Mouse (Mus musculus): ENCODE data around the gene Steap1. TPM values are rescaled to one million over a fixed set of nuclear protein-coding genes. Genes with fewer than 3 reads are reported as not detected.

Gene Steap1
- total RNA-seq, 2 experiments from 2014 or later: not detected

DNA sequence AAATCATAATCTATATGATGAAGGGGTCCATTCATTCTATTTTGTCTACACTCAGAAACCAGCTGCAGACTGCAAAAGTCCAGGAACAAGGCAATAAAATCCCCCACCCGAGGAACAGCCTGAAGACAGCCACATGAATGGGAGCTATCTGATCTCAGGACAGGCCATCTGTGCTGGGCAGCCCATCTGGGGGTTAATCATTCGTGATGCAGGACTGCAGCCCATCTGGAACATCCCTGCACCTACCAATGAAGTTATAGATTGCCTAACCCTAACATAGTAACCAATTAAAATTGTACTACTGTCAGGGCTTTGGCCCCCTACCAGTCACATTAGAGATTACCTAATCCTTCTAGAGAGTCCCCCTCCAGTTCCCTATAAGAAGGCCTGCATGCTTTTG lies 44.1 kb downstream of the Steap1 start:
- intact Hi-C loops (cut with DNase I): no loop called here
- DNase-seq: no peak
- TF ChIP-seq CTCF (IDR thresholded peaks at IDR 0.05): no peak
- H3K4me3 ChIP-seq: no peak overlapping the region
- H3K27ac ChIP-seq: no peak overlapping the region

DNA sequence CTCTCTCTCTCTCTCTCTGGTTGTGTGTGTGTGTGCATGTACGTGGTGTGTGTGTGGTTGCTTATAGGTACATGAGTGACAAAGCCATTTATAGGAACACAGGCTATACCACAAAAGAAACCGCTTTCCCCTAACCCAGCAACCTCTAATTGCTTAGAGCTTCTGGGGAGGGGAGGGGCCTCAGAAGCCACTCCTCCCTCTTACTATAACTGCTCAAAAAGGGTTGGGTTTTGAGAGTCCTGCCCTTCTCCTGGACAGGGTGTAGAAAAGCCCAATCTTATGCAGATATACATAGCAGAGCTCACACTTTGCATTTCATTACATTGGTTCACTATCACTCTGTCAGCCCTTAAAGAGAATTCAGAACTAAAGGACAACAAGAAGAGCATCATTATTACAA lies 48.7 kb downstream of the Steap1 start:
- Histone ChIP-seq H3K4me3 (no peak overlapping the region), H3K27ac (no peak overlapping the region)
- no peak for DNase-seq
- TF ChIP-seq CTCF (IDR thresholded peaks at IDR 0.05): no peak
- intact Hi-C loops (cut with DNase I): no loop called here

DNA sequence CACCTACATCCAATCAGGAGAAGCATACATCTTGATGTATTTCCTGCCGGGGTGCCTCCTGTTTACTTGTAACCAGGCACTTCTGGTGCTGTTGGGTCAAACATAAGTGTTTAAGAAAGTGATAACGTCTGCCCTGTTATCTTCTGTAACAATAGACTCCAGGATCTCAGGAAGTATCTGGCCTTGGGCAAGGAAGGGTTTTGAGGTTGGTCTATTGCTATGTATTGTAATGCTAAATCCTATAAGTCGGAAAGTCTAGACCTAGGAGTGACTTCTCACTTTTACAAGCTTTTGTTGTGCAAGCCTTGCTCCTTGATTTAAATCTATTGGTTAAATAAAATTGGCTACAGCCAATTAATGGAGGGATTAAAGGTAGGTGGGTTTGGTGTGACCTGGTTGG lies 50.3 kb downstream of the Steap1 start:
- no peak for TF ChIP-seq CTCF (IDR thresholded peaks at IDR 0.05)
- no peak overlapping the region for H3K4me3 ChIP-seq
- intact Hi-C loops (cut with DNase I): no loop called here
- H3K27ac ChIP-seq: no peak overlapping the region
- no peak for DNase-seq

DNA sequence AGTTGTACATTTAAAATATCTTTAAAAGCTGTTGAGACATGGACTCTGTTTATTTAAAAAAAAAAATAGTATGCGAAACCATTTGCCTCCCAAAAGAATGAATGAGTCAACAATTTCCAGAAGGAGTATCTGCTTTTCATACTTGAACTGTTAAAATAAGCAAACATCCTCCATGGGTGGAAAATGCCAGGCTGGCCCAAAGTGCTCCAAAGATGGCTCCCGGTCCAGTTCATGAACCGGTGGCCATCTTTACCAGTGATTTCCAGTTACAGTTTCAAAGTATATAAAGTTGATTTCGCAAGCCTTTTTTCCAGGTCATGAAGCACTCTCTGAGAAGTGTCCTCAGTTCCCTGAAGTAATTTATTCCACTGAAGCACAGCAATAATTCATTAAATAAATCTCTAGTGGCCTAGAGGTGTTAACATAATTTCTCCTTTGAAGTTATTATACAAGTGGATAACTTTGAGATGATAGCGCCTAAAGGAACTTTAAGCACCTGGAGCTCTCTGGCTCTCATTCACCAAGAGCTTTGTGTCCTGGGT lies 53.7 kb downstream of the Steap1 start:
- no peak for DNase-seq
- Histone ChIP-seq H3K27ac (no peak overlapping the region), H3K4me3 (no peak overlapping the region)
- no peak for TF ChIP-seq CTCF (IDR thresholded peaks at IDR 0.05)
- intact Hi-C loops (cut with DNase I): no loop called here

DNA sequence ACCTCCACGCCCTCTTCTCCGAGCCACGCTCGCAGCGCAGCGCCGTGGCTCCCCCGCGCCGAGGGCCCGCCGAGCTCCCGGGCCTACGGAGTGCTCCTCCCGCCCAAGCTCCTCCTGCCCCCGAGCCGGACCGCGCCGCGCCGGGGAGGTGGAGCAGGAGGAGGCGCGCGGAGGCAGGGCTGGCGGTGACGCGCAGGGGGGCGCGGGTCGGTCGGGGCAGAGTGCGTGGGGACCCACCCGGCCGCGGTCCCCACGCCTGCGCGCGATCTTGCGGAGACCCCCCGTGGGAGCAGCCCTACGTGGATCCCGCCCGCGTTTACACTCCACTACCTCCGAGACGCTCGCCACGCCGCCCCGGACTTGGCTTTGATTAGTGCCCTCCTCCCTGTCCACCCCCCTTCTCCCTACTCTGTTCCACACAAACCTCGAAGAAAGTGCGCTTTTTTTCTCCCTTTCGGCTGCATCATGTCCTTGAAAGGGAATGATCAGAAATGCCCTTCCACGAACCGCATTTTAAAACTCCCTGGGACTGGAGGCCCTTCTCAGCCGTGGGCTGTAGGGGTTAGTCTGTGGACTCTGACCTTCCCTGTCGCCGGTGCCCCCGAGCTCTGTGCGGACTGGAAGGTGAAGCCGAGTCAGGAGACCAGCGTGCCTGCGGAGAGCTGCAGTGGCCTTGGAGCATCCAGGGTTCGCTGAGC lies 55.0 kb downstream of the Steap1 start, which contains the start of gene Steap2:
Gene Steap2 (minus strand): TSS at position 623 of the 698 bp plus-strand sequence.
- Histone ChIP-seq H3K4me3 (peak within 1 kb of the TSS; percentile 79), H3K27ac (peak within 1 kb of the TSS; percentile 64)
- DNase-seq: peak; percentile 66
- TF ChIP-seq CTCF (IDR thresholded peaks at IDR 0.05): no peak
- intact Hi-C loops (cut with DNase I): no loop called here

DNA sequence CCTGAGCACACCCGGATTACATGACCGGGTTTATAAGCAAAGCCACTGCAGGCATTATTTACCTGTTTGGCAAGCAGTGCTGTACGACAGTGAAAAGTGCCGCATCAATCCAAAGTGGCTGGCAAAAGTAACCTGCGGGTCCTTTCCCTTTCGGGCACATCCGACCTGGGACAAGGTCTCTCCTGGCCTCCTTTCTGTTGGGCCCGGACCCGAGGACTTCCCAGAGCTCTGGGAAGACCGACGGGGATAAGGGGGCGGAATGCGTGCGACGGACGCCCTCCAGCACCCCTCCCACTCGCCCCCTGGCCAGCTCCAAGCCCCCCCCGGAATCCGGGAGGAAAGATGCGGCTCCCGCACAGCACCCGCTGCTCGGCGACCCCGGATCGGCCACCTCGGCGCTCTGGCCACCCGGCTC lies 55.6 kb downstream of the Steap1 start:
- peak overlapping the region; percentile 79 for H3K4me3 ChIP-seq
- intact Hi-C loops (cut with DNase I): no loop called here
- DNase-seq: no peak
- peak overlapping the region; percentile 64 for H3K27ac ChIP-seq
- TF ChIP-seq CTCF (IDR thresholded peaks at IDR 0.05): no peak

DNA sequence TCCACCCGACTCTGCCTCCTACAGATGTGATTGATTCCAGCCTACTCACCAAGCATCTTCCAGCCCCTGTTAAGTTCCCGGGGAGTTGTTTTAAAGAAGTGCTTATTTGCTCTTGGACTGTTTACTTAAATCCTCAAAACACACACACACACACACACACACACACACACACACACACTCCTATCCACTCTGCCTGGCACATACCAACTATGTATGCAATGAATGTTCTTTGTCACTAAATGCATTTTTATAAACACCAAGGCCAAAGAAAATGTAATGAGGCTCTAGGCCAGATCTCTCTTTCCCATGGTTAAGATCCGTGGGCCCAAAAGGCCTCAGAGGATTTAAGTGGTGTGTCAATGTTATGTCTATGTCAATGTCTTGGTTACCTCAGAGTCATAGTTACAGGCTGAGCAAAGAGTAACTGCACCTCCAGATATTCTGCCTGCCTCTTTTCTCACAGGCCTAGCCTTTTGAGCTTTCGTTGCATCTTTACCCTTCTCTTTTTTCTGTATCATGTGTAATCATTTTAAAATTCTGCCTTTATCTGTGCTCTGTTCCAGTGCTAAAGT lies 56.9 kb downstream of the Steap1 start:
- intact Hi-C loops (cut with DNase I): no loop called here
- no peak for TF ChIP-seq CTCF (IDR thresholded peaks at IDR 0.05)
- Histone ChIP-seq H3K27ac (no peak overlapping the region), H3K4me3 (no peak overlapping the region)
- DNase-seq: no peak

DNA sequence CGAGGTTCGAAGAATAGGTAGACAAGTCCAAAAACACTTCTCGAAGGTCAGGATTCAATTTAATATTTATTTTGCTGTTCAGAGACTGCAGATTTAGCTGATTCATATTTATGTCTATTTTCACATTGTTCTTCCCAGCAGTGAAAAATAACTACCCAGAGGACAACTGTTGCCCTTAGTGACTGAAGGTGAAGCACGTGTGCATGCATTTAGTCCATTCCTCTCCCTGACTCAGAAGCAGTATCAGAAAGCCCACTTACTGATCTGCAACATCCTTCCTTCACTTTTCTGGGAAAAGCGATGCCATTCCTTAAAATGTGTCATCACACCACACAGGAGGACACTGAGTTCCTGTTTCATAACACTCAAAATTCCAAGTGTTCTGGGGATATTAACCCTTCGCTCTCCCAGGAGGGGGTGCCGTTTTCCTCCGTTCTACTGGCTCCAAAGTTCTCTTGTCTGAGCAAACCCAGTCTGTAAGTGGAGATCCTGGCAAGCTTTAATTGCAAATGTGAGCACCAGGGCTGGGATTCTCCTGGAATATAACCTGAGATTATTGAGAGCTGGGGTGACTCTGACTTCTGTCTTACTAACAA lies 60.1 kb downstream of the Steap1 start:
- DNase-seq: no peak
- H3K4me3 ChIP-seq: no peak overlapping the region
- intact Hi-C loops (cut with DNase I): no loop called here
- H3K27ac ChIP-seq: no peak overlapping the region
- TF ChIP-seq CTCF (IDR thresholded peaks at IDR 0.05): no peak

DNA sequence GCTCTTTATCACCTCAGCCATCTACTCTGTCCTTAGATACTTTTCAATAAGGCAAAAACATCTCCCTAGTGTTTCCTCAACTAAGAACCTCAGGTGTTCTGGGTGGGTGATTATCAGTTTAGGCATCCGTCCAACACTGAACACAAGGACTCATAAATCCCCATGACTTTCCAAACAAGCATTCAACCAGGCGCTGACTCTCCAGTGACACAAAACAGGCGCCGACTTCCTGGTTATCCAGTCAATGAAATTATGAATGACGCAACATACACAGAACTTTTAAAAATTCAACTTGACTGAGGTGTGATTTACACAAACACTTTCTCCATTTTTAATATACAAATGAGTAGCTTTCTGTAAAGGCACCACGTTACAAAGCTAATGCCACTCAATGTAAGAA lies 60.9 kb downstream of the Steap1 start:
- intact Hi-C loops (cut with DNase I): no loop called here
- H3K27ac ChIP-seq: no peak overlapping the region
- H3K4me3 ChIP-seq: no peak overlapping the region
- no peak for TF ChIP-seq CTCF (IDR thresholded peaks at IDR 0.05)
- DNase-seq: no peak

DNA sequence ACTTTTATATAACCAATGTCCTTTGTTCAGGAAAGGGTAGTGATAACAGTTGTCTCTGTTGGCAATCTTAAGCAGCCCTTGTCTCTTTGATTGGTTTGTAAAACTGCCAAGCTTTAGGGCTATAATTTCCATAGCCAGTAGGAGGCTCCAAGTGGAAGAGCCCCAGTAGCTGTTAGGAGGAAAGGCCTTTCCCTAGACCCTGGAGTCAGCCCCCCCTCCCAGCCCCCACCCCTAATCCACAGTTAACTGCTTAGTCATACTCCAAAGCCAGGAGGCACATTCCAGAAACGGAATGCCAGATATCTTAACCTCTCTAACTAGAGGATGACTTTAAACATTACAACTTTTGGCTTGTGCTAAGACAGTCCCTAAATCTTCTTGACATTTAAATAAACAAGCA lies 62.2 kb downstream of the Steap1 start:
- intact Hi-C loops (cut with DNase I): no loop called here
- H3K4me3 ChIP-seq: no peak overlapping the region
- no peak for TF ChIP-seq CTCF (IDR thresholded peaks at IDR 0.05)

More for the DNA sequence above, 62.2 kb downstream of the Steap1 start:
- DNase-seq: no peak
- H3K27ac ChIP-seq: no peak overlapping the region

Other genes with a start within 250 kb of the Steap1 start
- gene Cldn12, start 234.4 kb downstream of the Steap1 start, total RNA-seq (2021): 10 to 100 TPM in 1 of 2 experiments, 1 to 10 TPM in 1; 9.8 to 19.1 TPM
- 1 to 10 TPM; 7.0 to 8.5 TPM for gene Gtpbp10, start 189.8 kb downstream of the Steap1 start, total RNA-seq (2021)
- not detected for gene Gm8773, start 175.5 kb downstream of the Steap1 start, total RNA-seq (2021)
- gene Cfap69, start 85.1 kb downstream of the Steap1 start, total RNA-seq (2021): under 1 TPM; 0.05 to 0.20 TPM
- under 1 TPM; 0.36 to 0.61 TPM for gene Steap2, start 54.7 kb downstream of the Steap1 start, total RNA-seq (2021)